Mouse (Mus musculus) adrenal gland, postnatal 10 days (tissue): ENCODE data around the gene Nif3l1. TPM values are rescaled to one million over a fixed set of nuclear protein-coding genes. Genes with fewer than 3 reads are reported as not detected.

ENCODE experiments used
- DNase-seq: peaks from one replicate; pipeline ENCODE4 v3.0.0; 2021; ENCODE audit warnings: mixed read lengths
- long read RNA-seq, 2 experiments: library from polyadenylated mRNA; stranded (forward); transcript quantifications; one replicate each; pipeline ENCODE4 v2.0.0; 2021
- total RNA-seq, 2 experiments: library from RNA; stranded (reverse); gene quantifications; 2 replicates each; pipeline ENCODE4 v1.2.3; 2021

The Nif3l1 gene
- total RNA-seq: 10 to 100 TPM; 18.2 to 21.1 TPM
- long read RNA-seq, experiment 1, transcript Nif3l1-201 (7 exons, 3,769 nt): major isoform, 14 of 22 reads
- long read RNA-seq, experiment 1, partial matches to known transcripts: 3 of 22 reads
- long read RNA-seq, experiment 1, other reads (novel, unspliced or antisense): 4 of 22 reads
- long read RNA-seq, experiment 2, transcript Nif3l1-201 (7 exons, 3,769 nt): major isoform, 10 of 12 reads
- long read RNA-seq, experiment 2, partial matches to known transcripts: 0 of 12 reads
- long read RNA-seq, experiment 2, other reads (novel, unspliced or antisense): 1 of 12 reads

DNA sequence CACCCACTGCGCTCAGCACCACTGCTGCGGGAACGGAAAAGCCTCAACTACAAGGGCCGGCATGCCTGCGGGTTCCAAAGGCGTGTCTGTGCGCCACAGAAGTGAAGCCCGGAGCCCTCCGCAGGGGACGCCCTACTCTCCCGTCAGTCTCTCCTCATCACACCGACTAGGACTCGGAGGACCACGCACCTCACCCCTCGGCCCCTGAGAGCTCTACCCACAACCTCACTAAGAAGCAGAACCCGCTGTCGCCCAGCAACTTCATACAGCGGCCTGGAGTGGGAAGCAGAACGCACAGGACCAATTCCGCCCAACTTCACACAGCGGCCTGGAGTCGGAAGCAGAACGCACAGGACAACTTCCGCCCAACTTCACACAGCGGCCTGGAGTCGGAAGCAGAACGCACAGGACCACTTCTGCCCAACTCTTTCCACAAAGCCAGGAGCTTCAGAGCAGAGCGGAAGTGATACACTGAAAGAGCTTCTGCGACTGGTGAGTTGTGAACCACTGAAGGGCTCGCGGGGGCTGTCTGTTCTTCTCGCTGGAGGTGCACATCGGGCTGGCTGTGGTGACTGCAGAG is at the start of gene Nif3l1, which contains the start of gene Ppil3:
Gene Nif3l1 (plus strand): TSS at position 9 of the 580 bp plus-strand sequence.
Gene Ppil3 (minus strand): TSS at position 344 of the 580 bp plus-strand sequence.
- DNase-seq: peak; percentile 86

DNA sequence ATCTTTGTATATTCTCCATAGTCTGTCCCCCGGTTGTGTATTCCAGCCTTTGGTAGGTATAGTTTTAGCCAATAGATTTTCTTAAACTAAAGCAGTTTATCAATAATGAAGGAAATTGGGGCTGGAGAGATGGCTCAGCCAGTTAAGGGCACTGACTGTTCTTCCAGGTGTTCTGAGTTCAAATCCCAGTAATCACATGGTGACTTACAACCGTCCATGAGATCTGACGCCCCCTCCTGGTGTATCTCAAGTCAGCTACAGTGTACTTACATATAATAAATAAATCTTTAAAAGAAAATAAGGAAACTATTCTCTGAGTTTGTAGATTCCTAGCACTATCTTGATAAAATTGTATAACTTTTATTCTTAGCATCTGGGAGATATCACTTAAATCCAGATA is 49.6 kb upstream of the Nif3l1 start:
- DNase-seq: no peak

DNA sequence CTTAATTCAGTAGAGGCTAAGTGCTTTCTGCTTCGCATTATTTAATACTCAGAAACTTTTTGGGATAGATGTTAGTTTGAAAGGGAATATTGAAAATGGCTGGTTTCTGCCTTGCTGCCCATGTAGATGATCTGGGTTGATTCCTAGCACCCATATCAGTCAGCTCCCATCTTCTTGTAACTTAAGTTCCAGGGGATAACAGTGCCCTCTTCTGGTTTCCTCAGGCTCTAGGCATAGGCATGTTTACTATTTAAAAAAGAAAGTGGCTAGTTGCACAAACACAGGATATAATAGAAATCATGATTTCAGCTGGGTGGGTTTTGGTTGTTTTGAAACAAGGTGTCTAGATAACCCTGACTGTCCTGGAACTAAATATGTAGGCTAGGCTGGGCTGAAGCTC is 48.8 kb upstream of the Nif3l1 start:
- DNase-seq: no peak

DNA sequence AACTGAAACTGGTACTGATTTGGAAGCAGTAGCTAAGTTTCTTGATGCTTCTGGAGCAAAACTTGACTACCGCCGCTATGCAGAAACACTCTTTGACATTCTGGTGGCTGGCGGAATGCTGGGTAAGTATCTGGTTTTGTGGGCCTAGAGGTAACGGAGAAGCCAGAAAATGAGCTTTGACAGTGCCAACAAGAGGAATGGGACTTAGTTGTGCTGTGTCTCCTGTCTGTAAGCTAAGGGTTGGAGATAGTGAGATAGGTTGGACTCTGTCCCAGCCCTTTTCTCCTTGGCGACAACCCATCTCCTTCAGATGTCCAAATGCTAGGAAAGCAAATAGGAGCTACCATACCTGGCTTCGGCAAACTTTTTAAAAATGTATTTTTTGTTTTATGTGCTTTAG is 47.2 kb upstream of the Nif3l1 start:
- DNase-seq: no peak

DNA sequence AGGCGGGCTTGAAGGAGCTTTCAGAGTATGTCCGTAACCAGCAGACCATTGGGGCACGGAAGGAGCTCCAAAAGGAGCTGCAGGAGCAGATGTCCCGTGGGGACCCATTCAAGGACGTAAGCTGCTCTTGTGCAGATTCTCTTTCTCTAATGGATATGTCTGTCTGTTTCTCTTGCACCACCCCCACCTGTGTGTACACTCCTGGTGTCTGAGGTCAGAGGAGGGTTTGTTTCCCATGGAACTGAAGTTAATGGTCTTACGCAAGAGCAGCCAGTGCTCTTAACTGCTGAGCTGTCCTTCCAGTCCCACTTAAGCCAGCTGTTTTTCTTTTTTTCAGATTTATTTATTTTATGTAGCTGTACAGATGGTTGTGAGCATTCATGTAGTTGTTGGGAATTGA is 43.6 kb upstream of the Nif3l1 start:
- DNase-seq: no peak

DNA sequence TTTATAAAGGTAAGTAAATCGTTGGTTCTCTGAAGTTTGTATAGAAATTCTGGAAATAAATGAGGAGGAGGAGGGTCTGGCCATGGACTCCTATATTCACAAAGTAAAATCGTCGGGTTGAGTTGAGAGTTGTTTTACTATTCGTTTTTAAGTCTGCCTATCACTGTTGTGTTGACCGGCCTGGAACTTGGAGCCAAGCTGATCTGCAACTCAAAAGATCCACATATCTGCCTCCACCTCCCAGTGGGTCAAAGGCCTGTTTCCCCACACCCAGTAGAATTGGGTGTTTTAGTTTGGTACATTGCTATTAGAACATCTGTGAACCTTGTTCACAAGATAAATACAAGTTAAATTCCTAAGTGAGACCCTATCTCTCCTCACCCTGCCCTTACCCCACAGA is 41.2 kb upstream of the Nif3l1 start:
- no peak for DNase-seq

DNA sequence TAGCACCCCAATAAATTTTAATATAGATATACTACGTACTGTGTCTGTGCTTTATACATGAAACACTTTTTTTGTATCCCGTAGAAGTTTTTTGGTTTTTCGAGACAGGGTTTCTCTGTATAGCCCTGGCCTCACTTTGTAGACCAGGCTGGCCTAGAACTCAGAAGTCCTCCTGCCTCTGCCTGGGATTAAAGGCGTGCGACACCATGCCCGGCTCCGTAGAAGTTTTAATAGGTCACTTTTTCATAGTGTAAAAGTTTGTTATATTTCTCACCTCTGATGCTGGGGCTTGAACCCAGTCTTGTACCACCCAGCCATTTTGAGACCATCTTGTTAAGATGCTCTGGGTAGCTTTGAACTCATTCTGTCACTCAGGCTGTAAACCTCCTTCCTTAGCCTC is 37.6 kb upstream of the Nif3l1 start:
- no peak for DNase-seq

DNA sequence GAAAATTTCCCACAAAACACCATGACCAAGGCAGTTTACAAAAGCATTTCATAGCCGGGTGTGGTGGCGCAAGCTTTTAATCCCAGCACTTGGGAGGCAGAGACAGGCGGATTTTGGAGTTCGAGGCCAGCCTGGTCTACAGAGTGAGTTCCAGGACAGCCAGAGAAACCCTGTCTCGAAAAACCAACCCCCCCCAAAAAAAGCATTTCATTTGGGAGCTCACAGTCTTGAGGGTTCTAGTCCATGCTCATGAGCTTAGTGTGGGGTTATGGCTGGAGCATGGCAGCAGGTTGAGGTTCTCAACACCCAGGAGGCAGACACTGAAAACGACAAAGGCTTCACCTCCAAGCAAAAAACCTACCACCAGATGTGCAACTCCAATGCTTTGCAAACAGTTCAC is 36.8 kb upstream of the Nif3l1 start:
- DNase-seq: no peak

DNA sequence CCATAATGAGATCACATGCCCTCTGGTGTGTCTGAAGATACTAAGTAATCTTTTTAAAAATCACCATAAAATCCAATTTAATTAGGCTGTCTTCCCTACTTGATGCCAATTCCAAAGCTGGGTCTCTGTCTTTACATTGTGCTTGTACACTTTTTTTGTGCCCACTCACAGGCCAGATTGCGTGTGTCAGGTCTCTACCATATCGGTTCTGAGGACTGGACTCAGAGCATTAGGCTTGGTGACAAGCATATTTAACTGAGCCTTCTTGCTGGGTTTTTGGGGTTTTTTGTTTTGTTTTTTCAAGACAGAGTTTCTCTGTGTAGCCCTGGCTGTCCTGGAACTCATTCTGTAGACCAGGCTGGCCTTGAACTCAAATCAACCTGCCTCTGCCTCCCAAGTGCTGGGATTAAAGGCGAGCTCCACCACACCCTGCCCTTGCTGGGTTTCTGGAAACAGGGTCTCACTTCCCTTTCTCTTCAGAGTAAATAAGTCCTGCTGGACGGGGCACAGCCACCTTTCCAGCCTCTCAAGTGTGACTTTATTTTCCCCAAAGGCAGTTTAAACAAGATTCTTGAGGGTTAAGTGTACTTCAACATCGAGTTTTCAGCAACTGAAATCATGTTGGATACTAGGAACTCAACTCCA is 35.3 kb upstream of the Nif3l1 start:
- no peak for DNase-seq

DNA sequence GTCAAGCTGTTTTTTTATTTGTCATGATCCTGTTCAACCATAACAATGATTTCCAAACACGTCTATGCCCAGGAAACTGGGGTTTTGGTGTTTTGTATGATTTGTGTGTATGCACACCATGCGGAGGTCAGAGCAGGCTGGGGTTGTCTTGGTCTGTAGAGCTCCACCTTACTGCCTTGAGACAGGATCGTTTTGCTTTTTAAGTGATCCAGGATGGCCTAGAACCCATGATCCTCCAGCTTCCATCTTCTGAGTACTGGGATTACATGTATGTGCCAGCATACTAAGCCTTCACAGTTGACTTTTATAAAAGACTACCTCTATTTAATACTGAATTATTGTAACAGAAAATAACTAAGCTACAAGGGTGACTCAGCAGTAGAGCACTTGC is 34.8 kb upstream of the Nif3l1 start:
- DNase-seq: no peak

DNA sequence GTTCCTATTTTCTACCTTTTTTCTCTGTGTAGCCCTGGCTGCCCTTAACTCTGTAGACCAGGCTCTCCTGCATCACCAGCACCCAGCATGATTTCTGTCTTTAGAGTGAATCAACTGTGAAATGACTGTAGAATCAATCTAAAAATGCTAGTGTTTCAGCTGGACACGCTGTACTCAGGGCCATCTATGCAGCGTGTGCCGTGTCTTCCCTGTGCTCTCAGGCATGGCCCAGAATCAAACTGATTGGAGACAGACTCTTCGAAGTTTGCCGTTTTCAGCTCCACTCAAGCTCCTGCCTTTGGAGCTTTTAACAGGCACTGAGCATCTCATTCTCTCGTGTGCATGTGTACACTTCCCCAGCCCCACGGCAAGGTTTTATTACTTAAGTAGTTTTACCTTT is 34.2 kb upstream of the Nif3l1 start:
- DNase-seq: no peak

DNA sequence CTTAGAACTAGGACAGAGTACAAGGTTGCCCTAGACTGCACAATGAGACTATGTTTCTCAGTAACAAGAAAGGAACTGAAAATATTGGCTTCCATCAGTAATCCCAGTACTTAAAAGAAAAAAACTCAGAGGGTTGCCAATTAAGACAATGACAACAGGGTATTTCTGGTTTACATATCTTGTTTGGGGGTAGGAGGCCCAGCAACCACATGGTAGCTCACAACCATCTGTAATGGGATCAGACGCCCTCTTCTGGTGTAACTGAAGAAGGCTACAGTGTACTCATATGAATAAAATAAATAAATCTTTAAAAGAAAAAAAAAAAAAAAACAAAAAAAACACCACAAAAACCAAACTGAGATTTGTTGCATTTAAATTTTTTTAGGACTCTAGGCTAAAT is 29.5 kb upstream of the Nif3l1 start:
- DNase-seq: no peak

DNA sequence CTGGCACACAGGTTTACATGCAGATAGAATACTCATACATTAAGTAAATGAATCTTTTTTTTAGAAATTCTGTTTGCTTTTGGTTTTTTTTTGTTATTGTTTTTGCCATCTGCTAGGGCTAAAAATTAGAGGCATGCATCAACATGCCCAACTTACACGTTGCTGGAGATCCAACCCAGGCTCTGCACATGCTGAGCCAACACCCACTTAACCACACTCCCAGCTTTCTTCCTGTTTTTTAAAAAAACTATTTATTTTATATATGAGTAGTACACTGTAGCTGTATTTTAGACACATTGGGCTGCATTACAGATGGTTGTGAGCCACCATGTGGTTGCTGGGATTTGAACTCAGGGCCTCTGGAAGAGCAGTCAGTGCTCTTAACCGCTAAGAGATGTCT is 28.9 kb upstream of the Nif3l1 start:
- no peak for DNase-seq

DNA sequence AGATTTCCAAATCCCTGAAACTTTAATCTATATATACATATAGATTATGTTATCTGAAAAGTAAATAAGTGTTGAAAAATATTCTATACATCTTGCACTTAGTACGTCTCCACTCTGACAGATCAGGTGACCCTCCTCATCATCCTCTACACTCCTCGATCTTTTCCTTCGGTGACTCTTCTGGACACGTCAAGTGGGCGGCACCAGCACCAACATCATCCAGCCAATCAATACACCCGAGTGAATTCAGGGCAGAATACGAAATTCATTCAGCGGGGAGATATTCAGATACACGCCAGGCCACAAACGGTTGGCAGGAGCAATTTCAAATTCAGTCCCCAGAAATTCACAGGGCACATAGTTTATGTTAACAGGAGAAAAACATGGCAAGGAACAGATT is 24.9 kb upstream of the Nif3l1 start:
- DNase-seq: no peak

DNA sequence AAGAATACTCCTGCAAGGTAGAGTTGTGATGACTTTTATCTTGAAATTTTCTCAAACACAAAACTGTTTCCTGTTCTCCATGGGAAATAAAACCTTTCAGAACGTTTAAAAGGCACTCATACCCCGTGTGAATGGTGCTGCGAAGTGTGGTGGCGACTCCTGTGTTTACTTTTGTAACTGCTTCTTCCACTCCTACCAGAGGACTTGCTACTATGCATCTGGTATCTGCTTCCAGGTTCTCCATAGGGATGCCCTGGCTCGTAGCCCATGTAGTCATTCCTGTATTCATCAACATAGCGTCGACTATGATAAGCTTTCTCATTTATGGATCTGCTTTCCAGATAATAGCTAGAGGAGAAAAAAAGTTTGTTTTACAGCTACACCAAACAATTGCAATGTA is 24.0 kb upstream of the Nif3l1 start:
- no peak for DNase-seq

DNA sequence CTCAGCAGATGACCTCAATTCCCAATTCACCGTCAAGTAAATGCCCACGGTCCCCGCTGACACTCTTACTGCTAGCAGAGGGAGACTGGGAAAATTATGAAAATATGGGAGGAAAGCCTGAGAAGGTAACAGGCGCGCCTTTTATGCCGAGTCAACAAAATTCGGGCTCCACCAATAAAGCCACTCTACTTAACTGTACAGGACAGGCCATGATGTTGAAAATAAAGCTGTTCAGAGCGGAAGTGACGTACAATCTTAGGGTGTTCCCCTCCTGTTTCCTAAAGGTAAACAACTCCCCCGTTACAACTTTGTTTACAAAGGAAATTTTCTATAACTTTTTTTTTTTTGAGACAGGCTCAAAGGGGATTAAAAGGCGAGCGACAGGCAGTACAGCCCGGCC is 22.1 kb upstream of the Nif3l1 start:
- DNase-seq: peak; percentile 42

DNA sequence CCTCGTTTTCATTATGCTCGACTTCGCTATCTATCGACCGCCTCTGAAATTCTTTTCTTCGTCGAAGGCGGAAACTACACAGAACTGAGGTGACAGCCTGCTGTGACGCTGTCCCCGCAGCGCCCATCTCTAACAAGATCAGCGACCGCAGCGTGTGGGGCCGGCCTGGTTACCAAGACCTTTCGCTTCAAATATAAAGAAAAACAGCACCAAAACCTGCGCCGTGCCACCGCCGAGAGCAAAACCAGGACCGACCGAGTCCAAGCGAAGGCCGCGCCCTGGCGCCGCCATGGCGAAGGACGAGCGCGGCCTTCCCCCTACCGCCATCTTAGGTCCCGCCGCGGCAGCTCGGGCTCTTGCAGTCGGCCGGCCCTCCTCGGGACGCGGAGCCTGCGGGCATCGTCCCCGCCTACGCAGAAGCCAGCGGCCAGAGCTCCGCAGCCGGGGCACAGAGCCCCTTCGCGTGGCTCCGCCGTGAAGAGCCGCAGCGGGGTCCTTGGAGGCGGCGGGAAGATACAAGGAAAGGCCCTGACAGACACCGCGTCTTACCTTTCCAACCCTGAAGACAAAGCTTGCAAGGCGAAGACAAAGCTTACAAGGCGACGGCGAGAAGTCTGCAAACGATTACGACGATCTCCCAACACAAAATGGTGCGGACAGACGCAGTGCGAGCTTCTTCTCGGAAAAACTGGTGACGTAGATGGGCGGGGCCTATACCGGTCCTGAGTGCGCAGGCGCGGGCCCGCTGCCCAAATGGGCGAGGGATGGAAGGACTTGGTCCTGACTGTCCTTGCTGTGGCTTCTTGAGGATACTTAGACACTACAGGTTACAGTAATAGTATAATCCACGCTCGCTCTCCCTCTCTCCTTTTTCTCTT is 21.3 kb upstream of the Nif3l1 start, which contains the start of gene Clk1:
Gene Clk1 (minus strand): TSS at position 696 of the 878 bp plus-strand sequence.
- DNase-seq: peak; percentile 99

DNA sequence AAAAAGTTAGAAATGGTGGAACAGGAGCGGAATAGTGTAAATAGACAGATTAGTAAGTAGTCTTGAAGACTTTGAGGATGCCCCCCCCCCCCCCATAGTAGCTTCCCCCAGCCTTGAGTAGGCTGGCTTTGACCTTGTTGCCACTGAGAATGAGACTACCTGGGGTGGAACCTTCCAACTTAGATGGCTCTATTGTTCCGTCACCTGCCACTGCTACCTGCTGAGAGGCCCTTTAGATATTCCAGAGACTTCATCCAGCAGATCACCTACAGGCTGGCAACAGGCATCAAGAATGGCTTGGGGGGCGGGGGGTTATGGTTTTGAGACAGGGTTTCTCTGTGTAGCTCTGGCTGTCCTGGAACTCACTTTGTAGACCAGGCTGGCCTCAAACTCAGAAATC is 20.4 kb upstream of the Nif3l1 start:
- DNase-seq: no peak

DNA sequence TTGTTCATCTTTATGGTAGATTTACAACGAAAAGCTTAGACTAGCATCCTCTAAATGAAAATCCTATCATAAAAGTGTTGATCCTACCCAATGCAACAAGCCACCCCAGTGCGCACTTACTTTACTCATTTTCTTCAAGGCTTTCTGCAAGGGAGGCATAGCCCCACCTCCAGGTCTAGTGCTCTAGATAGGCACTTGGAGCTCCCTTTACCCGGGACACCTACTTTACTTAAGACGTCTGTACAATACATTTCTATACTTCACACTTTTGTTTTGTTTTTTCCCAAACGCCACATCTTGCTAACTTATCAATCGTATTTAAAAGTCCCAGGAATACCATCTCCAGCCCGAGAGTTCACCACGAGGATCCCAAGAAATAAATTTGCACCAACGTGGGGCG is 260 bp upstream of the Nif3l1 start:
- DNase-seq: no peak

DNA sequence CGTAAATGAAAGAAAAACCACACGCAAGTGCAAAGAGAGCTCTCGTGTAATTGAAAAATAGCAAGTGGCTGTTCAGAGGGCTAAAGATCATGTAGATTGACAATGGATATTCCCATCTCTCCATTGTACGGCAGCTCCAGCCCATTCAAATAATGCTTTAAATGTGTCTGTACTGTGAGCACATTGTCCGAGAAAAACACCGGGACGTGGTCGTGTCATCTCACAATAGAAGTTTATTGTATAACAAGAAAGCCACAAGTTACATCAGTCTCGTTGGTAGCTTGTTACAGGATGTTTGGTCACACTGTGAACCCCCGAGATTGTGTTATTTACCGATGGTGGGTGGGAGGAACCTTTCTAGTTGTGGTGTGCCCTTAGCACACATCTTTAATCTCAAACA is 910 bp downstream of the Nif3l1 start:
- no peak for DNase-seq

DNA sequence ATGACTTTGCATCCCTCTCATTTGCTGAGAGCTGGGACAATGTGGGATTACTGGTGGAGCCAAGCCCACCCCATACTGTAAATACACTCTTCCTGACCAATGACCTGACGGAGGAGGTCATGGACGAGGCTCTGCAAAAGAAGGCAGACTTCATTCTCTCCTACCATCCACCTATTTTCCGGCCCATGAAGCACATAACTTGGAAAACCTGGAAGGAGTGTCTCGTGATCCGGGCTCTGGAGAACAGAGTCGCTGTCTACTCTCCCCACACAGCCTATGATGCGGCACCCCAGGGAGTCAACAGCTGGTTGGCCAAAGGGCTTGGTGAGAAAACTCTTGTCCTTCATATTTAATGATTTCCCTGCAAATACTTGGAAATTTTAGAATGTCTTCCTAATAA is 2.8 kb downstream of the Nif3l1 start:
- no peak for DNase-seq

DNA sequence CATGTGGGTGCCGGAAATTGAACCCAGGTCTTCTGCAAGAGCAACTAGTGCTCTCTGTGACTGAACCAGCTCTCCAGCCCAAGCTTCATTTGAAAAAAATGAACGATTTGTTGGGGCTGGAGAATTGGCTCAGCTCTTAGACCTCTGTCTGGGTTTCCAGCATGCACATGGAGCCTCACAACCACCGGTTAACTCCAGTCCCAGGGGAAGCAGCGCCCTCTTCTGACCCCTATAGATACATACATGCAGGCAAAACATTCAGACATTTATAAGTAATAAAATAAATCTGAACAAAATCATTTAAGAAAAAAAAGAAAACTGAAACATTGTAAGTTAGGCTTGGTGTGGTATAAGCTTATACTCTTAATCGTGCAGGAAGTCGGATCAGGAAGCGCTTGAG is 3.4 kb downstream of the Nif3l1 start:
- DNase-seq: no peak

DNA sequence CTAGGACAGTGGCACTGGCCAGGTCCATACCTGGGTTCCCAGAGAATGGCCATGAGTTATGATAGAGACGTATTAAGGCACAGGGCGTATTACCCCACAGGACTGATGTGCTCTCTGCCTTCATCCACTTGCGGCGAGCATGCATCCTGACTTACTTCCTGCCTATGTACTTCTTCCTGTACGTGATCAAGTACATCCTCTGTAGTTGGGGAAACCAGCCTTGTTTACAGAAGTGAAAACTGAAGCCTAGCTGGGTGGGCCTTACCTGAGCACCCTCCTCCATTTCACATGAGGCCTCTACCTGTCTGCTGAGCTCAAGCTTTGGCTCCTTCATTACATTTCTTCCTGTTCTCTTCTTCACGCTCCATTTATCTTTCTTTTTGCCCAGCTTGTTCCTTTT is 9.4 kb downstream of the Nif3l1 start:
- no peak for DNase-seq
